Comparison of ENCODE assay signal across 15 mouse cellular contexts in genomic region chr9:98299235-98299634, GRCm38 (mm10). TPM values are rescaled to one million over a fixed set of nuclear protein-coding genes. Genes with fewer than 3 reads are reported as not detected.
DNase-seq lines count a peak whose midpoint lies in the region; ATAC-seq and TF ChIP-seq lines count a peak whose summit lies in the region.
"Had no signal": no experiment of that assay in that cellular context is flagged by ENCODE, and none has a peak within 500 bp of the region (broad histone marks: within the 10 kb centered on the region; RNA-seq: fewer than 3 reads in every experiment).

No protein-coding gene starts in this region.

- no peaks in the 10 kb centered on the region for H3K36me3 ChIP-seq in stomach, embryonic 14.5 days (ENCODE audit: control insufficient read depth, insufficient read depth, low read length)
- no peaks in the 10 kb centered on the region for H3K36me3 ChIP-seq in stomach, postnatal 0 days (ENCODE audit: control insufficient read depth, insufficient read depth, low read length)
- H3K36me3 ChIP-seq in liver, embryonic 15.5 days (replicated peaks) = peaks cover 28% of the 10 kb centered on the region
- no peaks in the 10 kb centered on the region; the same call in 1 of the 2 replicates for H3K36me3 ChIP-seq in stomach, embryonic 16.5 days (ENCODE audit: control insufficient read depth, insufficient read depth, low read length)
- H3K36me3 ChIP-seq: embryonic facial prominence, embryonic 13.5 days; forebrain, embryonic 15.5 days; limb, embryonic 12.5 days had no signal

- no peak overlapping the region for H3K27ac ChIP-seq in stomach, embryonic 14.5 days (ENCODE audit: low read length)
- H3K27ac ChIP-seq in stomach, postnatal 0 days (replicated peaks) = no peak overlapping the region
- H3K27ac ChIP-seq in liver, embryonic 15.5 days (replicated peaks) = peak overlapping the region; percentile 92
- no peak overlapping the region for H3K27ac ChIP-seq in stomach, embryonic 16.5 days (ENCODE audit: low read length)
- H3K27ac ChIP-seq: embryonic facial prominence, embryonic 13.5 days; forebrain, embryonic 15.5 days; gastrocnemius, adult 2 months; limb, embryonic 12.5 days had no signal

- no peak for TF ChIP-seq CTCF in stomach, postnatal 0 days (IDR thresholded peaks at IDR 0.05; ENCODE audit: low read depth)

- intact Hi-C loops in left cerebral cortex, postnatal 14 days (cut with DNase I) = no loop called here
- intact Hi-C loops in left cerebral cortex, postnatal 4 days (cut with DNase I) = no loop called here

- H3K9ac ChIP-seq in stomach, embryonic 14.5 days (replicated peaks; ENCODE audit: low read depth, low read length) = no peak overlapping the region
- no peak overlapping the region for H3K9ac ChIP-seq in stomach, postnatal 0 days (ENCODE audit: low read length)
- peak overlapping the region; percentile 69 for H3K9ac ChIP-seq in liver, embryonic 15.5 days
- no peak overlapping the region for H3K9ac ChIP-seq in stomach, embryonic 16.5 days (ENCODE audit: low read length)
- H3K9ac ChIP-seq: embryonic facial prominence, embryonic 13.5 days; forebrain, embryonic 15.5 days; limb, embryonic 12.5 days had no signal

- ATAC-seq in stomach, embryonic 14.5 days (ENCODE audit: insufficient number of reproducible peaks, insufficient read depth, low FRiP score, low read depth) = peak; percentile 60; the same call in 1 of the 2 replicates
- ATAC-seq in stomach, postnatal 0 days (ENCODE audit: low FRiP score, low TSS enrichment) = no peak
- peak; percentile 94 for ATAC-seq in liver, embryonic 15.5 days (ENCODE audit: insufficient read depth)
- peak; percentile 42; the same call in 1 of the 2 replicates for ATAC-seq in stomach, embryonic 16.5 days (ENCODE audit: insufficient read depth, low FRiP score)
- ATAC-seq: forebrain, embryonic 15.5 days had no signal

- no peaks in the 10 kb centered on the region for H3K9me3 ChIP-seq in stomach, embryonic 14.5 days (ENCODE audit: control insufficient read depth, low read depth, low read length)
- H3K9me3 ChIP-seq in stomach, postnatal 0 days (ENCODE audit: control insufficient read depth, low read length) = no peaks in the 10 kb centered on the region
- H3K9me3 ChIP-seq in liver, embryonic 15.5 days (replicated peaks) = no peaks in the 10 kb centered on the region
- H3K9me3 ChIP-seq in stomach, embryonic 16.5 days (replicated peaks; ENCODE audit: control insufficient read depth, low read length) = no peaks in the 10 kb centered on the region
- H3K9me3 ChIP-seq: embryonic facial prominence, embryonic 13.5 days; forebrain, embryonic 15.5 days; limb, embryonic 12.5 days had no signal

- no peak for TF ChIP-seq EP300 in stomach, postnatal 0 days (optimal IDR thresholded peaks at IDR 0.05)

- H3K4me1 ChIP-seq in stomach, embryonic 14.5 days (ENCODE audit: control insufficient read depth, insufficient read depth, low read length) = peaks cover 4% of the 10 kb centered on the region; the same call in 1 of the 2 replicates
- H3K4me1 ChIP-seq in stomach, postnatal 0 days (replicated peaks; ENCODE audit: control insufficient read depth, insufficient read depth) = no peaks in the 10 kb centered on the region; the same call in 1 of the 2 replicates
- H3K4me1 ChIP-seq in liver, embryonic 15.5 days (replicated peaks) = peaks cover 67% of the 10 kb centered on the region
- H3K4me1 ChIP-seq in stomach, embryonic 16.5 days (ENCODE audit: control insufficient read depth, insufficient read depth, low read length) = peaks cover 6% of the 10 kb centered on the region; the same call in 1 of the 2 replicates

- H3K27me3 ChIP-seq in stomach, embryonic 14.5 days (ENCODE audit: control insufficient read depth, insufficient read depth, low read length) = no peaks in the 10 kb centered on the region
- H3K27me3 ChIP-seq in stomach, postnatal 0 days (ENCODE audit: control insufficient read depth, insufficient read depth, low read length) = no peaks in the 10 kb centered on the region
- no peaks in the 10 kb centered on the region for H3K27me3 ChIP-seq in liver, embryonic 15.5 days
- H3K27me3 ChIP-seq in stomach, embryonic 16.5 days (ENCODE audit: control insufficient read depth, insufficient read depth, low read length) = no peaks in the 10 kb centered on the region
- H3K27me3 ChIP-seq: embryonic facial prominence, embryonic 13.5 days; forebrain, embryonic 15.5 days; limb, embryonic 12.5 days had no signal

- DNase-seq in stomach, postnatal 0 days (ENCODE audit: low spot score) = no peak
- peak; percentile 85 for DNase-seq in c-Kit-positive CD71-positive TER-119-positive erythroid progenitor cells, embryonic 14.5 days (ENCODE audit: low spot score)
- no peak for DNase-seq in left cerebral cortex, postnatal 14 days (ENCODE audit: low spot score in 2 of 2)
- no peak for DNase-seq in embryo, embryonic 10.5 days (ENCODE audit: low spot score)
- no peak for DNase-seq in left cerebral cortex, postnatal 4 days
- DNase-seq: cerebellum, postnatal 10 days; gastrocnemius, adult 2 months; kidney, postnatal 10 days; retina, postnatal 1 day had no signal

- H3K4me2 ChIP-seq in stomach, embryonic 14.5 days (replicated peaks; ENCODE audit: low read depth, low read length) = no peak overlapping the region
- H3K4me2 ChIP-seq in stomach, postnatal 0 days (replicated peaks; ENCODE audit: low read depth) = no peak overlapping the region
- peak overlapping the region; percentile 80 for H3K4me2 ChIP-seq in liver, embryonic 15.5 days
- no peak overlapping the region for H3K4me2 ChIP-seq in stomach, embryonic 16.5 days (ENCODE audit: low read depth, low read length)
- H3K4me2 ChIP-seq: embryonic facial prominence, embryonic 13.5 days; forebrain, embryonic 15.5 days; limb, embryonic 12.5 days had no signal

- no peak overlapping the region for H3K4me3 ChIP-seq in stomach, embryonic 14.5 days (ENCODE audit: low read depth, low read length)
- no peak overlapping the region for H3K4me3 ChIP-seq in stomach, postnatal 0 days (ENCODE audit: low read depth, low read length)
- peak overlapping the region; percentile 51 for H3K4me3 ChIP-seq in liver, embryonic 15.5 days (replicated peaks)
- H3K4me3 ChIP-seq in stomach, embryonic 16.5 days (replicated peaks; ENCODE audit: low read length) = no peak overlapping the region
- H3K4me3 ChIP-seq: embryonic facial prominence, embryonic 13.5 days; forebrain, embryonic 15.5 days; gastrocnemius, adult 2 months; limb, embryonic 12.5 days had no signal

- 80% methylated on average over 7 of the region's 7 CpGs for WGBS in stomach, embryonic 14.5 days
- 84% methylated on average over 7 of the region's 7 CpGs for WGBS in stomach, postnatal 0 days
- WGBS in liver, embryonic 15.5 days (ENCODE audit: insufficient replicate concordance) = 32% methylated on average over 7 of the region's 7 CpGs
- WGBS in stomach, embryonic 16.5 days = 74% methylated on average over 7 of the region's 7 CpGs

RNA-seq across cellular contexts. Expression of gene Nmnat3, which starts 12.0 kb away (rescaled TPM):
- polyA plus RNA-seq in stomach, embryonic 14.5 days (2014; fragmentation: Nextera tagmentation; extraction: Ambion mirVana) = 7.4 and 8.3 TPM in 2 replicates
- polyA plus RNA-seq in stomach, postnatal 0 days (2015; fragmentation: Nextera tagmentation; extraction: Ambion mirVana) = 7.1 and 7.7 TPM in 2 replicates
- polyA plus RNA-seq in liver, embryonic 15.5 days (2015; fragmentation: Nextera tagmentation; extraction: Ambion mirVana) = 28.0 and 28.6 TPM in 2 replicates
- polyA plus RNA-seq in stomach, embryonic 16.5 days (2015; fragmentation: Nextera tagmentation; extraction: Ambion mirVana) = 9.6 and 10.2 TPM in 2 replicates
- total RNA-seq in left cerebral cortex, postnatal 14 days (2021) = 1 to 10 TPM in 1 of 2 experiments, under 1 TPM in 1; 0.48 to 1.0 TPM
- 1 to 10 TPM in 1 of 2 experiments, under 1 TPM in 1; 0.52 to 1.0 TPM for total RNA-seq in left cerebral cortex, postnatal 4 days (2021)
